Mouse (Mus musculus) right cerebral cortex, postnatal 10 days (tissue): Measurements from ENCODE around the gene Pfdn6.
A peak's percentile ranks its signal among the peaks of the same experiment; 100 is the strongest.
"Not testable (repeated sequence)": the region's sequence is repeated elsewhere in the genome, so short reads cannot be mapped to it uniquely, and the experiment has no call there.

ENCODE experiments used
- DNase-seq, 2 experiments: peaks; one replicate each; pipeline ENCODE4 v3.0.0; 2021; ENCODE audit warnings: low spot score in 2 of 2

Pfdn6 gene

GRCm38 (mm10) chr17:33940206-33940805 is at the start of gene Pfdn6, which contains the start of gene Wdr46:
Gene Pfdn6, minus strand, starts transcription at chr17:33940343.
Gene Wdr46, plus strand, starts transcription at chr17:33940660.
- peak; percentile 90 to 93 for DNase-seq

GRCm38 (mm10) chr17:33982136-33982535 is 42.0 kb upstream of the Pfdn6 start:
- DNase-seq: not testable (repeated sequence)

GRCm38 (mm10) chr17:33981192-33981909 is 41.2 kb upstream of the Pfdn6 start:
- peak; percentile 92 to 94 for DNase-seq

- no peak for DNase-seq
Observed at GRCm38 (mm10) chr17:33980181-33981035, 40.3 kb upstream of the Pfdn6 start.

GRCm38 (mm10) chr17:33979512-33980050 is 39.4 kb upstream of the Pfdn6 start:
- DNase-seq: no peak

GRCm38 (mm10) chr17:33978631-33979031 is 38.5 kb upstream of the Pfdn6 start:
- DNase-seq: peak in 1 of 2 experiments; percentile 63

- DNase-seq: no peak
Observed at GRCm38 (mm10) chr17:33977861-33978557, 37.9 kb upstream of the Pfdn6 start.

- DNase-seq: no peak
Observed at GRCm38 (mm10) chr17:33973572-33973971, 33.4 kb upstream of the Pfdn6 start.

- no peak for DNase-seq
Observed at GRCm38 (mm10) chr17:33972691-33973090, 32.5 kb upstream of the Pfdn6 start.

GRCm38 (mm10) chr17:33969394-33969793 is 29.3 kb upstream of the Pfdn6 start:
- DNase-seq: no peak

- DNase-seq: peak in 1 of 2 experiments; percentile 31
Observed at GRCm38 (mm10) chr17:33968927-33969326, 28.8 kb upstream of the Pfdn6 start.

- peak; percentile 71 to 82 for DNase-seq
Observed at GRCm38 (mm10) chr17:33968489-33968888, 28.3 kb upstream of the Pfdn6 start.

GRCm38 (mm10) chr17:33965846-33966550 is 25.9 kb upstream of the Pfdn6 start:
- peak in 1 of 2 experiments; percentile 32 for DNase-seq

- DNase-seq: peak in 1 of 2 experiments; percentile 40
Observed at GRCm38 (mm10) chr17:33965082-33965845, 25.1 kb upstream of the Pfdn6 start.

GRCm38 (mm10) chr17:33962876-33963275 is 22.7 kb upstream of the Pfdn6 start:
- no peak for DNase-seq

- DNase-seq: peak in 1 of 2 experiments; percentile 21
Observed at GRCm38 (mm10) chr17:33959948-33960347, 19.8 kb upstream of the Pfdn6 start.

GRCm38 (mm10) chr17:33959135-33959534 is 19.0 kb upstream of the Pfdn6 start:
- peak in 1 of 2 experiments; percentile 35 for DNase-seq

- DNase-seq: peak in 1 of 2 experiments; percentile 25
Observed at GRCm38 (mm10) chr17:33958451-33958850, 18.3 kb upstream of the Pfdn6 start.

GRCm38 (mm10) chr17:33957493-33957892 is 17.4 kb upstream of the Pfdn6 start:
- no peak for DNase-seq

GRCm38 (mm10) chr17:33956336-33956735 is 16.2 kb upstream of the Pfdn6 start:
- no peak for DNase-seq
